Mouse (Mus musculus) E14TG2a.4 (cell line): ENCODE results near the gene Elk3.

Experiments used
- H3K27me3 ChIP-seq: 2 replicates; pipeline ENCODE4 v1.6.1; 2014; ENCODE audit warnings: low read length, control low read depth; ENCODE audit not compliant: insufficient read depth
- H3K36me3 ChIP-seq: 2 replicates; pipeline ENCODE4 v1.6.1; 2014; ENCODE audit warnings: low read length, control low read depth; ENCODE audit not compliant: insufficient read depth
- H3K4me1 ChIP-seq: replicated peaks from 2 replicates; pipeline ENCODE4 v1.6.1; 2014; ENCODE audit warnings: low read depth, low read length, control low read depth
- H3K4me3 ChIP-seq: replicated peaks from 2 replicates; pipeline ENCODE4 v1.5.1; 2014; ENCODE audit warnings: mild to moderate bottlenecking, low read length
- H3K9me3 ChIP-seq: 2 replicates; pipeline ENCODE4 v1.6.1; 2014; ENCODE audit warnings: low read length, control low read depth
- CTCF ChIP-seq: conservative IDR thresholded peaks from 2 replicates; pipeline ENCODE4 v1.5.1; 2014; ENCODE audit warnings: low read length
- NANOG ChIP-seq: IDR thresholded peaks from 2 replicates; pipeline ENCODE4 v1.6.1; 2014; ENCODE audit warnings: borderline replicate concordance, low read length, mixed read lengths
- POU5F1 ChIP-seq: IDR thresholded peaks from 2 replicates; pipeline ENCODE4 v1.6.1; 2014; ENCODE audit warnings: low read length, borderline replicate concordance

Elk3 gene

GRCm38 (mm10) chr10:93311576-93311975 lies 641 bp upstream of the Elk3 start:
- H3K27me3 ChIP-seq: peaks cover 21% of the 10 kb centered on the region
- peaks cover 27% of the 10 kb centered on the region for H3K4me1 ChIP-seq
- H3K4me3 ChIP-seq: peak overlapping the region; percentile 79
- TF ChIP-seq NANOG: no peak
- no peak for TF ChIP-seq CTCF
- no peak for TF ChIP-seq POU5F1
- H3K9me3 ChIP-seq: no peaks in the 10 kb centered on the region
- H3K36me3 ChIP-seq: no peaks in the 10 kb centered on the region

DNA sequence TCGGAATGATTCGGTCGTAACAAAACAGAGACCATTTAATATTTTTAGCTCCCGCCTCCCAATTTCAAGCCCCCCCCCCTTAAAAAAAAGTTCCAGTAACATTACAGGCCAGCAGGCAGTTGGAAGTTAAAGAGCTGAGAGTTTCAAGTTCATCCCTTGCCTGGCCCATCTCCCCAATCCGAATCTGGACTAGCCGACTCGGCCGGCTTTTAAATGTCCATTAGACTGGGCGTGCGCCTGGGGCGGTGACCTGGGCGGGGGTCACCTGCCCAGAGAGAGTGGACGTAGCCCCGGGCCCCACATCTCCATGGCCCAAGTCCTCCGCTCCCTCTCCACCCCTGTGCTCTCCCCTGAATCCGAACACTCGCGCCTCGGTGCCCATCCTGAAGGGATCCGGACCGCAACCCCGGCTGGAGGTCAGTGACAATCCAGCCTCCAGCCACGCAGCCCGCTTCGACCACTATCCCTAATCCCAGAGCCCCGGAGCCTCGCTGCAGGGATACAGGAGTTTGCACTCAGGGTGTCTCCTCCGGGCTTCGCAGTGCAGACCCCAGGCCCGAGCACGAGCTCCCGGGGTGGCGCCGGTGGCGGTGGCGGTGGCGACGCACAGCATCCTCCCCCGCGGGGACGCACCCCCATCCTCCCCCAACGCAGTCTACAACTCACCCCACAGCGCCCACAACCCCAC lies 857 bp downstream of the Elk3 start:
- no peaks in the 10 kb centered on the region for H3K9me3 ChIP-seq

DNA sequence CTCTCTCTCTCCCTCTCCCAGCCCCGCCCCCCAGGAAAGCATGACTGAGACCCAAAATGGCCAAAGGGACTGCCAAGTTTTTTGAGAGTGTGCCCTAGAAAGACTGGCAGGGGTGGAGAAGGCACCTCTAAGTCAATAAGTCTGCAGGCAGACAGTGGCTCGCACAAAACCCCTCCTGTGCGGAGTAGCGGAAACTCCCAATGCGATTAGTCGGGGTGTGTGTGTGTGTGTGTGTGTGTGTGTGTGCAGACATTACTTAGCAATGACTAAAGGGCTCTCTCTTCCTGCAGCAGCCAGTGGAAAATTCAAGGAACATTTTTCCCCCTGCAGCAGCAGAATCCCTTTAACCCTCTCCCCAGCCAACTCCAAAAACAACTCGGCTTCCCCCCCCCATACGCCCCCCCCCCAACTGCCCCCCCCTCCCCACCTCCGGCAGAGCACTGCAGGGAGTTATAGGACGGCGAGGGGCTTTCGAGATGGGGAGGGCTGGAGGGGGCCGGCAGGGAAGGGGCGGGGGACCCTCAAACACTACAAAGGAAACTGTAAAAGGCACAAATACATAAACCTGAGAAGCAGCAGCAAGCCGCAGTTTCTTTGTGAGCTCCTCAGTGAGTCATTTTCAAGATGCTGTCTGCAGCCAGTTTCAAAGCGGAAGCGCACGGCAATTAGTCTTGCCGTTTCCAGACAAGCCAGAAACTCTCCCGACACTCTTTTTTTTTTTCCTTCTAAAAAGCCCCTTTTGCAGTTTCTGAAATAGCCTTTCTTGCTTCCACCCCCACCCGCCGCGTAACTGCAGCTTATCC lies 1.6 kb downstream of the Elk3 start:
- H3K9me3 ChIP-seq: no peaks in the 10 kb centered on the region
- H3K27me3 ChIP-seq: peaks cover 21% of the 10 kb centered on the region
- H3K4me1 ChIP-seq: peaks cover 30% of the 10 kb centered on the region
- TF ChIP-seq CTCF (no peak), POU5F1 (no peak), NANOG (no peak)
- no peaks in the 10 kb centered on the region for H3K36me3 ChIP-seq
- peak overlapping the region; percentile 79 for H3K4me3 ChIP-seq

More for the DNA sequence above, 857 bp downstream of the Elk3 start:
- peaks cover 33% of the 10 kb centered on the region for H3K4me1 ChIP-seq
- TF ChIP-seq POU5F1 (no peak), CTCF (no peak), NANOG (no peak)
- H3K4me3 ChIP-seq: peak overlapping the region; percentile 79
- no peaks in the 10 kb centered on the region for H3K36me3 ChIP-seq
- H3K27me3 ChIP-seq: peaks cover 21% of the 10 kb centered on the region

GRCm38 (mm10) chr10:93306367-93306766 lies 4.6 kb downstream of the Elk3 start:
- Histone ChIP-seq H3K27me3 (peaks cover 8% of the 10 kb centered on the region), H3K4me1 (peaks cover 42% of the 10 kb centered on the region), H3K36me3 (no peaks in the 10 kb centered on the region), H3K4me3 (no peak overlapping the region), H3K9me3 (no peaks in the 10 kb centered on the region)
- no peak for TF ChIP-seq CTCF

GRCm38 (mm10) chr10:93305946-93306345 lies 5.0 kb downstream of the Elk3 start:
- H3K9me3 ChIP-seq: no peaks in the 10 kb centered on the region
- no peak overlapping the region for H3K4me3 ChIP-seq
- peaks cover 8% of the 10 kb centered on the region for H3K27me3 ChIP-seq
- peaks cover 46% of the 10 kb centered on the region for H3K4me1 ChIP-seq
- no peak for TF ChIP-seq POU5F1
- no peak for TF ChIP-seq NANOG
- no peak for TF ChIP-seq CTCF
- no peaks in the 10 kb centered on the region for H3K36me3 ChIP-seq

DNA sequence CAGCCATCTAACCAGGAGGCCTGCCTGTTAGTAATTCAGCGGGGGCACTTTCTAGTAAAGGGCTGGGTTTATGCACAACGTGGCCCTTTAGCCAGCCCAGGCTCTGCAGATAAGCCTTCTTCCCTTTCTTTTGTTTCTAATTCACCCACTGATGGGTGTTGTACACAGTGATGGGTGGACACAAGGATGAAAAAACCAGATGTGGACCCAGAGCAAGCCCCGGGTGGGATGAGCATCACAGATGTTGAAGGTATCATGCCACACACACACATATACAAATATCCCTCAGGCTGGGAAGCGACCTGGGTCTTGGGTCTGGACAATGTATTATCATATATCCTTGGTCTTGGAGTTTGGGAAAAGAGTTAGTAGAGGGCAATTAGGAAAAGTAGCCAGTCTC lies 7.7 kb downstream of the Elk3 start:
- Histone ChIP-seq H3K4me3 (no peak overlapping the region), H3K27me3 (peaks cover 2% of the 10 kb centered on the region), H3K9me3 (no peaks in the 10 kb centered on the region), H3K4me1 (peaks cover 70% of the 10 kb centered on the region), H3K36me3 (no peaks in the 10 kb centered on the region)
- TF ChIP-seq NANOG: no peak
- no peak for TF ChIP-seq CTCF
- TF ChIP-seq POU5F1: no peak

- Histone ChIP-seq H3K4me3 (no peak overlapping the region), H3K36me3 (no peaks in the 10 kb centered on the region), H3K4me1 (peaks cover 74% of the 10 kb centered on the region), H3K9me3 (no peaks in the 10 kb centered on the region), H3K27me3 (no peaks in the 10 kb centered on the region)
- no peak for TF ChIP-seq NANOG
- TF ChIP-seq CTCF: no peak
- no peak for TF ChIP-seq POU5F1
Measured at GRCm38 (mm10) chr10:93301831-93302230, 9.1 kb downstream of the Elk3 start.

DNA sequence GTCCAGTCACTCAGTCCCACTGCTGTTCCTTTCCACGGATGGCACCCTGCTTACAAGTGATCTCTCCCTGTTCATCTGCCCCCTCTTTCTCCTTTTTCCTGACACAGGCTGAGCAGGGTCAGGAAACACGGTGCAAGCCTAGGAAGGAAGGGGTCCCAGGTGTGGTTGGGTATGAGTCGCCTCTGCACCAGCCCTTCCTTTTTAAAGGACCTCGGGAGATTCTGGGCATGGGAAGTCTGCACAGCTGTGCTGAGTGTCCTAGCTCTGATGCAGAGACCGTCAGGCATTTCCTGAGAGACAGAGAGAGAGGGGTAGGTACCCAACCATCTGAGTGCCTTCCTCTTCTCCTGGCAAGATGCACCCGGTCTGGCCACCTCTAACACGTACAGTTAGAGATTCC lies 12.7 kb downstream of the Elk3 start:
- Histone ChIP-seq H3K36me3 (no peaks in the 10 kb centered on the region), H3K27me3 (no peaks in the 10 kb centered on the region), H3K4me1 (peaks cover 93% of the 10 kb centered on the region), H3K4me3 (peak overlapping the region; percentile 32; the same call in 1 of the 2 replicates), H3K9me3 (no peaks in the 10 kb centered on the region)
- TF ChIP-seq POU5F1 (no peak), CTCF (no peak), NANOG (no peak)

DNA sequence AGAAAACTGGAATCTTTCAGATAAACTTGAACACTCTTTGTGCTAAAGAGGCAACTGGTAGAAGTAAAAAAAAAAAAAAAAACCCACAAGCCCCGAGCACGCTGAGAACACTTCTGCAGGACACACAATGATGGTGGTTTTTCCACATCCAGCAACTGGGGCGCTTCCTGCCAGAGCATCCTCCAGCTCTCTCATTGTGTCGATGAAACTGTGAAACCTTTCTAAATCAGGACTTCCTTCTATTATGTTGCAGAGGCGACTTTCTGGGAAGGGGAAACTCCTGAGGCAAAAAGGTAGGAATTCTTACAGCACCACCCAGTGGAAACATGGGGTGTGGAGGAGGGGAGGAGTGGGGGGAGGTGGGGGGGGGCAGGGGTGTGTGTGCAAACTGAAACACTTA lies 13.2 kb downstream of the Elk3 start:
- peaks cover 93% of the 10 kb centered on the region for H3K4me1 ChIP-seq
- no peak for TF ChIP-seq POU5F1
- no peak for TF ChIP-seq NANOG
- no peak for TF ChIP-seq CTCF
- H3K9me3 ChIP-seq: no peaks in the 10 kb centered on the region
- H3K4me3 ChIP-seq: no peak overlapping the region
- no peaks in the 10 kb centered on the region for H3K27me3 ChIP-seq
- H3K36me3 ChIP-seq: no peaks in the 10 kb centered on the region
